Mouse (Mus musculus) limb, embryonic 14.5 days (tissue): ENCODE results near the gene Nptn. TPM values are rescaled to one million over a fixed set of nuclear protein-coding genes. Genes with fewer than 3 reads are reported as not detected.

ENCODE experiments used
- ATAC-seq: fragments of 200-750 bp; cut with Nextera tagmentation; 2 replicates; pipeline ENCODE4 v1.8.0; 2017; ENCODE audit warnings: low read depth, moderate number of reproducible peaks, moderate TSS enrichment; ENCODE audit not compliant: low FRiP score
- DNase-seq: peaks from one replicate; pipeline ENCODE4 v3.0.0-alpha.2; 2015; ENCODE audit warnings: low spot score
- H3K27ac ChIP-seq: fragments of 300-500 bp; sonication (generic); replicated peaks from 2 replicates; pipeline ENCODE4 v1.5.1; 2014; ENCODE audit warnings: low read depth, mild to moderate bottlenecking, low read length, moderate library complexity, mixed read lengths
- H3K27me3 ChIP-seq: fragments of 300-500 bp; sonication (generic); 2 replicates; pipeline ENCODE4 v1.6.1; 2014; ENCODE audit warnings: low read length, mixed read lengths; ENCODE audit not compliant: control insufficient read depth, insufficient read depth
- H3K36me3 ChIP-seq: fragments of 300-500 bp; sonication (generic); 2 replicates; pipeline ENCODE4 v1.6.1; 2014; ENCODE audit warnings: mild to moderate bottlenecking, low read length, moderate library complexity, mixed read lengths; ENCODE audit not compliant: control insufficient read depth, insufficient read depth
- H3K4me1 ChIP-seq: fragments of 300-500 bp; sonication (generic); 2 replicates; pipeline ENCODE4 v1.6.1; 2014; ENCODE audit warnings: antibody characterized with exemption, low read length, mixed read lengths; ENCODE audit not compliant: control insufficient read depth, insufficient read depth
- H3K4me2 ChIP-seq: fragments of 300-500 bp; sonication (generic); replicated peaks from 2 replicates; pipeline ENCODE4 v1.6.1; 2014; ENCODE audit warnings: low read depth, mild to moderate bottlenecking, low read length, moderate library complexity; ENCODE audit not compliant: severe bottlenecking
- H3K4me3 ChIP-seq: fragments of 300-500 bp; sonication (generic); replicated peaks from 2 replicates; pipeline ENCODE4 v1.5.1; 2014; ENCODE audit warnings: low read length
- H3K9ac ChIP-seq: fragments of 300-500 bp; sonication (generic); 2 replicates; pipeline ENCODE4 v1.6.1; 2014; ENCODE audit warnings: mild to moderate bottlenecking, low read depth, low read length, moderate library complexity; ENCODE audit not compliant: severe bottlenecking
- H3K9me3 ChIP-seq: fragments of 300-500 bp; sonication (generic); 2 replicates; pipeline ENCODE4 v1.6.1; 2016; ENCODE audit warnings: low read length; ENCODE audit not compliant: control insufficient read depth
- POLR2A ChIP-seq: fragments of 200-500 bp; IDR thresholded peaks from 2 replicates; pipeline ENCODE4 v1.8.0; 2012; ENCODE audit warnings: inconsistent platforms, mild to moderate bottlenecking, moderate library complexity, borderline replicate concordance; ENCODE audit not compliant: insufficient read depth, insufficient read length; ENCODE audit errors: extremely low read depth
- whole genome bisulfite sequencing: fragments of 180-500 bp; shearing (Covaris S2); extraction: QIAGEN DNeasy Blood & Tissue Kit; methylation state at CpG from one replicate; pipeline ENCODE4 v1.1.7; 2014; 5-methylcytosine and 5-hydroxymethylcytosine counted together
- polyA plus RNA-seq, 2 experiments: library from polyadenylated mRNA; depleted of rRNA in 1 of 2; stranded (reverse) in 1 of 2; unstranded in 1 of 2; fragments of >200 nt; fragmentation: Nextera tagmentation in 1 of 2; extraction: Ambion mirVana in 1 of 2; gene quantifications; 2 replicates each; pipeline versions ENCODE4 v1.2.1 to v1.2.3; 2012 to 2014

Nptn gene
- polyA plus RNA-seq (2012; rRNA removed) (335 and 379 TPM in 2 replicates), polyA plus RNA-seq (2014; fragmentation: Nextera tagmentation; extraction: Ambion mirVana) (121 and 135 TPM in 2 replicates)

GRCm38 (mm10) chr9:58581958-58582540 is at the start of gene Nptn:
TSS of gene Nptn (plus strand) at chr9:58582240.
- peak; percentile 98 for ATAC-seq
- H3K27me3 ChIP-seq: no peaks in the 10 kb centered on the region
- peak within 1 kb of the TSS; percentile 93 for H3K27ac ChIP-seq
- peak within 1 kb of the TSS; percentile 91 for H3K9ac ChIP-seq
- peak within 1 kb of the TSS; percentile 72 for H3K4me2 ChIP-seq
- peaks cover 8% of the 10 kb centered on the region; the same call in 1 of the 2 replicates for H3K4me1 ChIP-seq
- peak within 1 kb of the TSS; percentile 73 for H3K4me3 ChIP-seq
- peak; percentile 97 for DNase-seq
- TF ChIP-seq POLR2A: peak; percentile 93; the same call in 1 of the 2 replicates
- H3K9me3 ChIP-seq: no peaks in the 10 kb centered on the region
- H3K36me3 ChIP-seq: no peaks in the 10 kb centered on the region
- WGBS: 0% methylated on average over 22 of the region's 56 CpGs

DNA sequence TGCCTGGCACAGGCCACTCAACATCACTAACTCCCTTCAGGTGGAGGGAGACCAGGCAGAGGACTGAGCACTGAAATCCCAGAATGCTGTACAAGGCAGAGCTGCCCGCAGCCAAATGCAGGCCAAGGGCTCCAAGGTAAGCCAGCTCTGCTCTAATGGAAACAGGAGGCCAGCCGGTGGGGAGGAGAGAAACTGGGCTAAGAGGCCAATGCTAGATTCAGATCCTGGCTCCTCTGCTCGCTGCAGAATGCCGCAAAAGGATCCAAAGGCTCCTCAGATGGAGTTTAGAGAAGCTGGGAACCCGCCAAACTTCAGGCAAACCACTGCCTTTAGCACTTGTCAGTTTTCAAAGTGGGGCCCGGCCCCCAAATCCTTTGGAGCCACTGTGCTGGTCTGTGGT is 48.7 kb upstream of the Nptn start:
- Histone ChIP-seq H3K4me2 (no peak overlapping the region), H3K27me3 (no peaks in the 10 kb centered on the region), H3K36me3 (peaks cover 89% of the 10 kb centered on the region), H3K9ac (no peak overlapping the region), H3K9me3 (no peaks in the 10 kb centered on the region), H3K27ac (no peak overlapping the region), H3K4me3 (no peak overlapping the region), H3K4me1 (no peaks in the 10 kb centered on the region)
- DNase-seq (no peak), ATAC-seq (no peak)
- TF ChIP-seq POLR2A: no peak
- 97% methylated on average over 6 of the region's 6 CpGs for WGBS

- Histone ChIP-seq H3K4me2 (no peak overlapping the region), H3K9ac (no peak overlapping the region), H3K27me3 (no peaks in the 10 kb centered on the region), H3K4me3 (no peak overlapping the region), H3K27ac (no peak overlapping the region), H3K4me1 (no peaks in the 10 kb centered on the region), H3K36me3 (peaks cover 84% of the 10 kb centered on the region), H3K9me3 (no peaks in the 10 kb centered on the region)
- peak; percentile 85 for DNase-seq
- no peak for ATAC-seq
- WGBS: 44% methylated on average over 1 of the region's 1 CpGs
- no peak for TF ChIP-seq POLR2A
Measured at GRCm38 (mm10) chr9:58534766-58535165, 47.3 kb upstream of the Nptn start.

- ATAC-seq: no peak
Measured at GRCm38 (mm10) chr9:58535447-58536134, 46.4 kb upstream of the Nptn start.

DNA sequence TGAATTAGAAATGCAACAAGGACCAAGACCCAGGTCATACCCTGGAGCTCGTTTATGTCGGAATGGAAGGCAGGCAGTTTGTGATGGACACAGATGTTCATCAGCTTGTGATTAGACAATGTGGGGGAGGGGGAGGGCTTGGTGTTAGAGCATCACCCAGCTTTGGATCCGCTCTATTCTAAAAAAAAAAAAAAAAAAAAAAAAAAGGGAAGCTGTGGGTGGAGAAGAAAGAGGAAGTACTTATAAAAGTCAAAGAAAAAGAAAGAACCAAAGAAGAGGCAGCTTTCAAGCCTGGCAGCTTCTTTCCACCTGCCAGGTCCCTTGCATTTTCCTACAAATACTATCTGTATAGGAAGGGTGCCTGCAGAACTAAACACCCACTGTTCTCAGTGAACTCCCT is 44.3 kb upstream of the Nptn start:
- DNase-seq (no peak), ATAC-seq (no peak)
- H3K4me2 ChIP-seq: no peak overlapping the region
- no peak overlapping the region for H3K9ac ChIP-seq
- peaks cover 64% of the 10 kb centered on the region for H3K36me3 ChIP-seq
- H3K27me3 ChIP-seq: no peaks in the 10 kb centered on the region
- no peaks in the 10 kb centered on the region for H3K9me3 ChIP-seq
- H3K27ac ChIP-seq: no peak overlapping the region
- WGBS: 89% methylated on average over 3 of the region's 3 CpGs
- no peak overlapping the region for H3K4me3 ChIP-seq
- H3K4me1 ChIP-seq: peaks cover 11% of the 10 kb centered on the region
- no peak for TF ChIP-seq POLR2A

More at GRCm38 (mm10) chr9:58535447-58536134, 46.4 kb upstream of the Nptn start:
- no peak for DNase-seq
- Histone ChIP-seq H3K9me3 (no peaks in the 10 kb centered on the region), H3K9ac (no peak overlapping the region), H3K36me3 (peaks cover 84% of the 10 kb centered on the region), H3K27me3 (no peaks in the 10 kb centered on the region), H3K4me1 (no peaks in the 10 kb centered on the region), H3K4me2 (no peak overlapping the region), H3K27ac (no peak overlapping the region), H3K4me3 (no peak overlapping the region)
- WGBS: 82% methylated on average over 20 of the region's 20 CpGs
- TF ChIP-seq POLR2A: no peak
